Mouse (Mus musculus): ENCODE measurements at regions not wholly inside any gene's neighbourhood (a gene's known extent, or its start where the extent isn't known, plus 50 kb on each side); places are given as distances from the start of the nearest gene placed in this dataset.

GRCm38 (mm10) chr4:53238314-53239259 lies 78.9 kb upstream of the Abca1 start:
- peak; percentile 42; the same call in 1 of the 2 replicates for ATAC-seq
- Histone ChIP-seq H3K4me3 (ENCODE audit: low read length) (no peak overlapping the region), H3K27ac (ENCODE audit: low read depth, low read length) (no peak overlapping the region), H3K9me3 (ENCODE audit: control insufficient read depth, low read length) (no peaks in the 10 kb centered on the region), H3K4me2 (ENCODE audit: low read length) (no peak overlapping the region), H3K27me3 (replicated peaks; ENCODE audit: control insufficient read depth, insufficient read depth, low read length) (no peaks in the 10 kb centered on the region), H3K4me1 (ENCODE audit: control insufficient read depth, insufficient read depth, low read depth, low read length) (no peaks in the 10 kb centered on the region), H3K36me3 (ENCODE audit: control insufficient read depth, insufficient read depth, low read length) (no peaks in the 10 kb centered on the region), H3K9ac (ENCODE audit: low read depth, low read length) (no peak overlapping the region)
- 76% methylated on average over 14 of the region's 14 CpGs for WGBS

GRCm38 (mm10) chr4:53235870-53236269 lies 76.2 kb upstream of the Abca1 start:
- 28% methylated on average over 2 of the region's 2 CpGs for WGBS
- ATAC-seq, result no peak

GRCm38 (mm10) chr4:53232436-53232835 lies 72.7 kb upstream of the Abca1 start:
- H3K27me3 ChIP-seq (replicated peaks; ENCODE audit: control insufficient read depth, insufficient read depth, low read length), result no peaks in the 10 kb centered on the region
- 74% methylated on average over 3 of the region's 3 CpGs for WGBS

More at GRCm38 (mm10) chr4:53235870-53236269, 76.2 kb upstream of the Abca1 start:
- no peak overlapping the region for H3K4me3 ChIP-seq (ENCODE audit: low read length)
- H3K9ac ChIP-seq (ENCODE audit: low read depth, low read length), result no peak overlapping the region
- no peak overlapping the region for H3K27ac ChIP-seq (ENCODE audit: low read depth, low read length)
- H3K4me1 ChIP-seq (ENCODE audit: control insufficient read depth, insufficient read depth, low read depth, low read length), result no peaks in the 10 kb centered on the region
- no peak overlapping the region for H3K4me2 ChIP-seq (ENCODE audit: low read length)
- H3K36me3 ChIP-seq (ENCODE audit: control insufficient read depth, insufficient read depth, low read length), result no peaks in the 10 kb centered on the region
- H3K27me3 ChIP-seq (replicated peaks; ENCODE audit: control insufficient read depth, insufficient read depth, low read length), result no peaks in the 10 kb centered on the region
- no peaks in the 10 kb centered on the region for H3K9me3 ChIP-seq (ENCODE audit: control insufficient read depth, low read length)

GRCm38 (mm10) chr4:53231867-53232266 lies 72.2 kb upstream of the Abca1 start:
- Histone ChIP-seq H3K4me2 (ENCODE audit: low read length) (no peak overlapping the region), H3K4me1 (ENCODE audit: control insufficient read depth, insufficient read depth, low read depth, low read length) (no peaks in the 10 kb centered on the region), H3K9me3 (ENCODE audit: control insufficient read depth, low read length) (no peaks in the 10 kb centered on the region), H3K27ac (ENCODE audit: low read depth, low read length) (no peak overlapping the region), H3K27me3 (replicated peaks; ENCODE audit: control insufficient read depth, insufficient read depth, low read length) (no peaks in the 10 kb centered on the region), H3K4me3 (ENCODE audit: low read length) (no peak overlapping the region), H3K36me3 (ENCODE audit: control insufficient read depth, insufficient read depth, low read length) (no peaks in the 10 kb centered on the region), H3K9ac (ENCODE audit: low read depth, low read length) (no peak overlapping the region)
- no peak for ATAC-seq
- 72% methylated on average over 4 of the region's 4 CpGs for WGBS

More at GRCm38 (mm10) chr4:53232436-53232835, 72.7 kb upstream of the Abca1 start:
- Histone ChIP-seq H3K27ac (ENCODE audit: low read depth, low read length) (no peak overlapping the region), H3K9ac (ENCODE audit: low read depth, low read length) (no peak overlapping the region), H3K4me3 (ENCODE audit: low read length) (no peak overlapping the region), H3K4me2 (ENCODE audit: low read length) (no peak overlapping the region), H3K4me1 (ENCODE audit: control insufficient read depth, insufficient read depth, low read depth, low read length) (no peaks in the 10 kb centered on the region), H3K9me3 (ENCODE audit: control insufficient read depth, low read length) (no peaks in the 10 kb centered on the region), H3K36me3 (ENCODE audit: control insufficient read depth, insufficient read depth, low read length) (no peaks in the 10 kb centered on the region)
- ATAC-seq, result no peak

GRCm38 (mm10) chr4:53231046-53231445 lies 71.4 kb upstream of the Abca1 start:
- no peak for ATAC-seq
- WGBS, result 83% methylated on average over 2 of the region's 2 CpGs

GRCm38 (mm10) chr4:53228444-53228843 lies 68.7 kb upstream of the Abca1 start:
- H3K27ac ChIP-seq (ENCODE audit: low read depth, low read length), result no peak overlapping the region
- H3K9ac ChIP-seq (ENCODE audit: low read depth, low read length), result no peak overlapping the region
- no peaks in the 10 kb centered on the region for H3K9me3 ChIP-seq (ENCODE audit: control insufficient read depth, low read length)
- no peak overlapping the region for H3K4me2 ChIP-seq (ENCODE audit: low read length)
- no peaks in the 10 kb centered on the region for H3K4me1 ChIP-seq (ENCODE audit: control insufficient read depth, insufficient read depth, low read depth, low read length)
- no peaks in the 10 kb centered on the region for H3K36me3 ChIP-seq (ENCODE audit: control insufficient read depth, insufficient read depth, low read length)
- 64% methylated on average over 4 of the region's 4 CpGs for WGBS
- ATAC-seq, result no peak
- no peaks in the 10 kb centered on the region for H3K27me3 ChIP-seq (replicated peaks; ENCODE audit: control insufficient read depth, insufficient read depth, low read length)
- no peak overlapping the region for H3K4me3 ChIP-seq (ENCODE audit: low read length)

More at GRCm38 (mm10) chr4:53231046-53231445, 71.4 kb upstream of the Abca1 start:
- H3K9ac ChIP-seq (ENCODE audit: low read depth, low read length), result no peak overlapping the region
- no peaks in the 10 kb centered on the region for H3K27me3 ChIP-seq (replicated peaks; ENCODE audit: control insufficient read depth, insufficient read depth, low read length)
- no peaks in the 10 kb centered on the region for H3K9me3 ChIP-seq (ENCODE audit: control insufficient read depth, low read length)
- H3K4me1 ChIP-seq (ENCODE audit: control insufficient read depth, insufficient read depth, low read depth, low read length), result no peaks in the 10 kb centered on the region
- no peak overlapping the region for H3K4me3 ChIP-seq (ENCODE audit: low read length)
- no peak overlapping the region for H3K27ac ChIP-seq (ENCODE audit: low read depth, low read length)
- no peaks in the 10 kb centered on the region for H3K36me3 ChIP-seq (ENCODE audit: control insufficient read depth, insufficient read depth, low read length)
- no peak overlapping the region for H3K4me2 ChIP-seq (ENCODE audit: low read length)

GRCm38 (mm10) chr4:53227771-53228170 lies 68.1 kb upstream of the Abca1 start:
- no peak overlapping the region for H3K4me2 ChIP-seq (ENCODE audit: low read length)
- H3K9me3 ChIP-seq (ENCODE audit: control insufficient read depth, low read length), result no peaks in the 10 kb centered on the region
- ATAC-seq, result no peak
- H3K27ac ChIP-seq (ENCODE audit: low read depth, low read length), result no peak overlapping the region
- H3K36me3 ChIP-seq (ENCODE audit: control insufficient read depth, insufficient read depth, low read length), result no peaks in the 10 kb centered on the region
- H3K4me3 ChIP-seq (ENCODE audit: low read length), result no peak overlapping the region
- H3K27me3 ChIP-seq (replicated peaks; ENCODE audit: control insufficient read depth, insufficient read depth, low read length), result no peaks in the 10 kb centered on the region
- H3K4me1 ChIP-seq (ENCODE audit: control insufficient read depth, insufficient read depth, low read depth, low read length), result no peaks in the 10 kb centered on the region
- no peak overlapping the region for H3K9ac ChIP-seq (ENCODE audit: low read depth, low read length)
- WGBS, result 14% methylated on average over 8 of the region's 8 CpGs

GRCm38 (mm10) chr4:53227071-53227470 lies 67.4 kb upstream of the Abca1 start:
- Histone ChIP-seq H3K27ac (ENCODE audit: low read depth, low read length) (no peak overlapping the region), H3K27me3 (replicated peaks; ENCODE audit: control insufficient read depth, insufficient read depth, low read length) (no peaks in the 10 kb centered on the region), H3K9me3 (ENCODE audit: control insufficient read depth, low read length) (no peaks in the 10 kb centered on the region), H3K36me3 (ENCODE audit: control insufficient read depth, insufficient read depth, low read length) (no peaks in the 10 kb centered on the region), H3K4me3 (ENCODE audit: low read length) (no peak overlapping the region), H3K9ac (ENCODE audit: low read depth, low read length) (no peak overlapping the region), H3K4me1 (ENCODE audit: control insufficient read depth, insufficient read depth, low read depth, low read length) (no peaks in the 10 kb centered on the region), H3K4me2 (ENCODE audit: low read length) (no peak overlapping the region)
- ATAC-seq, result no peak
- 65% methylated on average over 1 of the region's 1 CpGs for WGBS

- H3K4me2 ChIP-seq (ENCODE audit: low read length), result no peak overlapping the region
- no peaks in the 10 kb centered on the region for H3K9me3 ChIP-seq (ENCODE audit: control insufficient read depth, low read length)
- no peak overlapping the region for H3K4me3 ChIP-seq (ENCODE audit: low read length)
- H3K27ac ChIP-seq (ENCODE audit: low read depth, low read length), result no peak overlapping the region
- H3K36me3 ChIP-seq (ENCODE audit: control insufficient read depth, insufficient read depth, low read length), result no peaks in the 10 kb centered on the region
- ATAC-seq, result no peak
- WGBS, result 88% methylated on average over 3 of the region's 3 CpGs
- H3K9ac ChIP-seq (ENCODE audit: low read depth, low read length), result no peak overlapping the region
- no peaks in the 10 kb centered on the region for H3K4me1 ChIP-seq (ENCODE audit: control insufficient read depth, insufficient read depth, low read depth, low read length)
- no peaks in the 10 kb centered on the region for H3K27me3 ChIP-seq (replicated peaks; ENCODE audit: control insufficient read depth, insufficient read depth, low read length)
Measured at GRCm38 (mm10) chr4:53226376-53226775, 66.7 kb upstream of the Abca1 start.
